Mouse (Mus musculus): Measurements from ENCODE around the gene Cux2. TPM values are rescaled to one million over a fixed set of nuclear protein-coding genes. Genes with fewer than 3 reads are reported as not detected.

The Cux2 gene
- polyA plus RNA-seq, 2 experiments, result 3.0 to 6.1 TPM

DNA sequence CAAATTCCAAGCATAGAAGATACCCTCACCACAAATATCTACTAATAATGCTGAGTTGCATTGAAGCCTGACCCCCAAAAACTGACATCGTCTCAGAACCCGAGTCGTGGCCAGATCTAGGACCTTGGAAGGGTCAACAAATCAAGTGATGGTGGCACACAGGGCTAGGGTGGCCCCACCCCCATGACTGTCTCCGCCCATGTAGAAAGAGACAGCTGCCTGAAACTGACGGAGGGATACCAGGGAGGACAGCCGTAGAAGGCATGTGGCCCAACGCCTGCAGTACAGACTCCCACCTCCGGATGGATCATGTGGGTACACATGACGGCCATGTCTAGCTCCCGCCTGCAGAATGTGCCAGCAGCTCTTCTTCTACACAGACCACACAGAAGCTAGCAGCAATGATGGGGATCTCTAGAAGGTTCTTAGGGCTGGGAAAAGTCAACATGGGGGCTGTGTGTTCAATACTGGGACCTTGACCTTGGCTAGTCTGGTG, 41.9 kb downstream of the Cux2 start:
- Histone ChIP-seq H3K4me2 (replicated peaks; ENCODE audit: low read depth, low read length, severe bottlenecking) (no peak overlapping the region), H3K27ac (replicated peaks; ENCODE audit: low read depth, low read length) (no peak overlapping the region), H3K4me1 (ENCODE audit: control insufficient read depth, insufficient read depth, low read length) (no peaks in the 10 kb centered on the region), H3K9ac (ENCODE audit: low read depth, low read length, severe bottlenecking) (no peak overlapping the region), H3K36me3 (ENCODE audit: control insufficient read depth, insufficient read depth, low read length) (no peaks in the 10 kb centered on the region), H3K9me3 (ENCODE audit: control insufficient read depth, low read length) (no peaks in the 10 kb centered on the region), H3K27me3 (ENCODE audit: control insufficient read depth, insufficient read depth, low read length) (no peaks in the 10 kb centered on the region), H3K4me3 (replicated peaks; ENCODE audit: low read length) (no peak overlapping the region)
- no peak for TF ChIP-seq POLR2A (IDR thresholded peaks at IDR 0.05; ENCODE audit: borderline replicate concordance, extremely low read depth, insufficient read depth, insufficient read length)
- 86% methylated on average over 10 of the region's 10 CpGs for WGBS
- DNase-seq (ENCODE audit: low spot score), result no peak
- no peak for ATAC-seq (ENCODE audit: low FRiP score, low read depth)

DNA sequence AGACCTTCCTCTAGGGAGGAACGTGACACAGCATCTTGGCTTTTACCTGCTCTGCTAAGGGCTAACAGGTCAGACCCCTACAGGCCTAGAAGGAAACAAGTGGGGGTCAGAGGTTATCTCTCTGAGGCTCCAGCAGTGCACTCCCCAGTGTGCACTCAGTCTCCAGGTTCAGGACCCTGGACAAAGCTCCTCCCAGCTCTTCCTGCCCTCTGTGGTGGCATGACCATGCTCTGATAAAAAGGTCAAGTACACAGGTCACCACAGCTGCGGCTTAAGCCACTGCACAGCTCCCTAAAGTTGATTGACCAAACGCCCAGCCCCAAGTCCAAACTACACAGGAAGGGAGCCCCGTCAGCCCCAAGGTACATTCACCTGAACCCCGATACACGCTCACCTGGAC, 46.4 kb downstream of the Cux2 start:
- Histone ChIP-seq H3K9me3 (ENCODE audit: control insufficient read depth, low read length) (no peaks in the 10 kb centered on the region), H3K36me3 (ENCODE audit: control insufficient read depth, insufficient read depth, low read length) (no peaks in the 10 kb centered on the region), H3K4me3 (replicated peaks; ENCODE audit: low read length) (no peak overlapping the region), H3K27ac (replicated peaks; ENCODE audit: low read depth, low read length) (no peak overlapping the region), H3K4me2 (replicated peaks; ENCODE audit: low read depth, low read length, severe bottlenecking) (no peak overlapping the region), H3K9ac (ENCODE audit: low read depth, low read length, severe bottlenecking) (no peak overlapping the region), H3K27me3 (ENCODE audit: control insufficient read depth, insufficient read depth, low read length) (no peaks in the 10 kb centered on the region), H3K4me1 (ENCODE audit: control insufficient read depth, insufficient read depth, low read length) (no peaks in the 10 kb centered on the region)
- DNase-seq (ENCODE audit: low spot score), result no peak
- TF ChIP-seq POLR2A (IDR thresholded peaks at IDR 0.05; ENCODE audit: borderline replicate concordance, extremely low read depth, insufficient read depth, insufficient read length), result no peak
- 63% methylated on average over 6 of the region's 6 CpGs for WGBS
- no peak for ATAC-seq (ENCODE audit: low FRiP score, low read depth)

DNA sequence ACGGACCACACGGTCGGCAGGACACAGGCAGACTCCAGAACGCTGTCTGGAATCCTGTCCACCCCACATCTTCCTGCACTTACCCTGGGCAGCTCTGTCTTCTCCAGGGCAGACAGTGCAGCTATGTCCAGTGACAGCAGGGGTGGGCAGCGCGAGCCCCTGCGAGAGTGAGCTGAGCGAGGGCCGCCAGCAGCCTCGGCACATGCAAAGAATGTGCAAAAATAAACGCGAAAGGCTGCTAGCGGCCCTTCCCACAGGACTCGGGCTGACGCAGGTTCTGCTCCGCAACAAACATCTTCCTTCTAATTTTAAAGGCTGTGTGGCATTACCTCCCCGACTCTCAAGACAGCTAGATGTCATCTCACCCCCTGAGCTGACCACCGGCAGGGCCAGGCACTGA, 47.8 kb downstream of the Cux2 start:
- TF ChIP-seq POLR2A (IDR thresholded peaks at IDR 0.05; ENCODE audit: borderline replicate concordance, extremely low read depth, insufficient read depth, insufficient read length), result no peak
- Histone ChIP-seq H3K27ac (replicated peaks; ENCODE audit: low read depth, low read length) (no peak overlapping the region), H3K4me2 (replicated peaks; ENCODE audit: low read depth, low read length, severe bottlenecking) (no peak overlapping the region), H3K9me3 (ENCODE audit: control insufficient read depth, low read length) (no peaks in the 10 kb centered on the region), H3K36me3 (ENCODE audit: control insufficient read depth, insufficient read depth, low read length) (no peaks in the 10 kb centered on the region), H3K4me1 (ENCODE audit: control insufficient read depth, insufficient read depth, low read length) (no peaks in the 10 kb centered on the region), H3K27me3 (ENCODE audit: control insufficient read depth, insufficient read depth, low read length) (no peaks in the 10 kb centered on the region), H3K4me3 (replicated peaks; ENCODE audit: low read length) (no peak overlapping the region), H3K9ac (ENCODE audit: low read depth, low read length, severe bottlenecking) (no peak overlapping the region)
- 73% methylated on average over 18 of the region's 18 CpGs for WGBS
- no peak for ATAC-seq (ENCODE audit: low FRiP score, low read depth)
- DNase-seq (ENCODE audit: low spot score), result no peak

DNA sequence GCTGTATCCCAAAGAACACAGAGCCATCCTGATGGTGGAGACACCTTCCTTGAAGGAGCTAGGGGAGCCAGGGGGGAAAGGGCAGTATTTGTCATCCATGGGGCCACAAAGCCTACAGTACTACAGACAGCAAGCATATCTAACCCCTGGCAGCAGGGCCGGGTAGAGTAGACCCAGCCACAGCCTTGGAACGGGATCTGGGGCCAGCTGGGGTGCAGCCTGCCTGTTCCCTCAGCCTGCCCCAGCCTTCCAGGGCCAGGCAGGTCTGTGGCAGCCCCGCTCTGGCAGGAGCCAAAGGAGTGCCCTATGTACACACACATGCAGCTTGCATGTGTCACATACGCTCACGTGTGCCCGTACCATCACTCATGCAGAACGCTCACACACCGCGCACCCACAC, 48.6 kb downstream of the Cux2 start:
- Histone ChIP-seq H3K9ac (ENCODE audit: low read depth, low read length, severe bottlenecking) (no peak overlapping the region), H3K27me3 (ENCODE audit: control insufficient read depth, insufficient read depth, low read length) (no peaks in the 10 kb centered on the region), H3K9me3 (ENCODE audit: control insufficient read depth, low read length) (no peaks in the 10 kb centered on the region), H3K27ac (replicated peaks; ENCODE audit: low read depth, low read length) (no peak overlapping the region), H3K4me2 (replicated peaks; ENCODE audit: low read depth, low read length, severe bottlenecking) (no peak overlapping the region), H3K36me3 (ENCODE audit: control insufficient read depth, insufficient read depth, low read length) (no peaks in the 10 kb centered on the region), H3K4me3 (replicated peaks; ENCODE audit: low read length) (no peak overlapping the region), H3K4me1 (ENCODE audit: control insufficient read depth, insufficient read depth, low read length) (no peaks in the 10 kb centered on the region)
- no peak for DNase-seq (ENCODE audit: low spot score)
- ATAC-seq (ENCODE audit: low FRiP score, low read depth), result no peak
- WGBS, result 86% methylated on average over 9 of the region's 9 CpGs
- TF ChIP-seq POLR2A (IDR thresholded peaks at IDR 0.05; ENCODE audit: borderline replicate concordance, extremely low read depth, insufficient read depth, insufficient read length), result no peak

DNA sequence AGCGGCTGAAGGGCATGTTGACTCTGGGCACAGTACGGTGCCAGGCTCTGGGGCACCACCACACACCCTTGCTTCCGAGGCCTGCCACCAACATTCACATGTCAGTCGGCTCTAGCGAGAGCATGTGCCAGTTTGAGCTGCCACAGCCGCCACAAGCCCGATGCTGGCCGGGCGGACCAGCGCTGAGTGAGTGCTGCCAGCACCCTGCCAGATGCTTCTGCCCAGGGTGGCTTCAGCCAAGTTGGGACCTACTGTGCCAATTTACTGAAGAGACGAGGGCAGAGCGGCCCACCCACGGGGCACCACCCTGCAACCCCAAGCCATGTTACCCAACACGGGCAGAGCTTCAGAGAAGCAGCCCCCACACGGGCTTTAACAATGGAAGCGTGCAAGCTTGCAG, 49.5 kb downstream of the Cux2 start:
- no peak for DNase-seq (ENCODE audit: low spot score)
- Histone ChIP-seq H3K9me3 (ENCODE audit: control insufficient read depth, low read length) (no peaks in the 10 kb centered on the region), H3K9ac (ENCODE audit: low read depth, low read length, severe bottlenecking) (no peak overlapping the region), H3K4me1 (ENCODE audit: control insufficient read depth, insufficient read depth, low read length) (no peaks in the 10 kb centered on the region), H3K27ac (replicated peaks; ENCODE audit: low read depth, low read length) (no peak overlapping the region), H3K27me3 (ENCODE audit: control insufficient read depth, insufficient read depth, low read length) (no peaks in the 10 kb centered on the region), H3K4me3 (replicated peaks; ENCODE audit: low read length) (no peak overlapping the region), H3K4me2 (replicated peaks; ENCODE audit: low read depth, low read length, severe bottlenecking) (no peak overlapping the region), H3K36me3 (ENCODE audit: control insufficient read depth, insufficient read depth, low read length) (no peaks in the 10 kb centered on the region)
- 89% methylated on average over 16 of the region's 16 CpGs for WGBS
- TF ChIP-seq POLR2A (IDR thresholded peaks at IDR 0.05; ENCODE audit: borderline replicate concordance, extremely low read depth, insufficient read depth, insufficient read length), result no peak
- ATAC-seq (ENCODE audit: low FRiP score, low read depth), result no peak
